Mouse (Mus musculus) spleen, adult 12 weeks (tissue): ENCODE measurements around the gene Tax1bp1.
"Not testable (repeated sequence)": the region's sequence is repeated elsewhere in the genome, so short reads cannot be mapped to it uniquely, and the experiment has no call there.

Experiments used
- DNase-seq: peaks from one replicate; pipeline ENCODE4 v3.0.0; 2022; ENCODE audit warnings: low spot score

Tax1bp1 gene

DNA sequence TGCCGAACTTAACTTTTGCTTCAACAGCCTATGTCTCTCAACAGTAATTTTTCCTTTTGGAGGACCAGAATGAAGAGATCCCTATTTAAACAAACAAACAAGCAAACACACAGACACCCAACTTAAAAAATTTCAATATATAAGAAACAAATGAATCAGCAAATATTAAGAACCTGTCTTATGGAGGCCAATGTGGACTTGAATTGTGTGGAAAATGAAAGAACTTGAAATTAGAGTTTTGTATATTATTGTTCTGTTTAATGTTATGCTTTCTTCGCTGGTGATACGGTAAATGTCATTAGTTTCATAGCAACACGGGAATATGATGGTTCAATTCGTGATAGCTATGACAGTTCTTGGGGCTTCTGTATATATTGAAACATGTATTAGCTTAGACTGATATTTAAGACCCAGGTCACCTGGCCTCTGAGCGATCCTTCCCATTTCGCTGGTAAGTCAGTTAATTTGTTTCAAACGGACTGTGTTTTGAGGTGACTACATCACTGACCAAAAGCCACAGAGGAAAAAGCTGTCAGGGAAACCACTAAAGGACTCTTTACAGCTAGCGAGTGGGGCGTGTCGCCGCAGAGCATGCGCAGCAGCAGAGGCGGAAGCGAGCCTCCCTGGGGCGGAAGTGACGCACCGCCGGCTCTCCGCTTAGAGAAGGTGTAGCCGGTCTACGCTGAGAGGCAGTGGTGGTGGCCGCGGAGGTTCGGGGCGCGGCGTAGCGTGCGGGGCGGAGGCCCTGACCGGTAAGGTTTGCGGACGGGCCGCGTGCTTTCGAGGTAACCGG is at the start of gene Tax1bp1:
Gene Tax1bp1 (plus strand): TSS at position 626 of the 793 bp plus-strand sequence.
- DNase-seq, result peak; percentile 91

DNA sequence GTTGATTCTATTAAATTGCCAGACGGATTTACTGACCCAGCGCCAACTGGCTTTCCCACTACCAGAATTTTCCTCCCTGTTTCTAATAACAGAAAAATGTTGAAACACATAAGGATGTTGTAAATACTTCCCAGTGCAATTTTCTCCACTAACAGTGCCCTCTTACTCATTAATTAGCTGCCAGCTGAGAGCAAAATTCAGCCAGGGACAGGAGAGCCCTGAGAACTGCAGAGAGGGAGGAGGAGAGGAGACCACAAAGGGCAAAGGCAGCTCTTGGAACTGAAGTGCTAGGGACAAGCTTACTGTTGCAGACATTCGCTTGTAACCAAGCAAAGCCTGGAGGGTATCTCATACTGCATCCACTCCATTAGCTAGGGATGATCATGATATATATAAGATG is 45.9 kb upstream of the Tax1bp1 start:
- DNase-seq, result no peak

DNA sequence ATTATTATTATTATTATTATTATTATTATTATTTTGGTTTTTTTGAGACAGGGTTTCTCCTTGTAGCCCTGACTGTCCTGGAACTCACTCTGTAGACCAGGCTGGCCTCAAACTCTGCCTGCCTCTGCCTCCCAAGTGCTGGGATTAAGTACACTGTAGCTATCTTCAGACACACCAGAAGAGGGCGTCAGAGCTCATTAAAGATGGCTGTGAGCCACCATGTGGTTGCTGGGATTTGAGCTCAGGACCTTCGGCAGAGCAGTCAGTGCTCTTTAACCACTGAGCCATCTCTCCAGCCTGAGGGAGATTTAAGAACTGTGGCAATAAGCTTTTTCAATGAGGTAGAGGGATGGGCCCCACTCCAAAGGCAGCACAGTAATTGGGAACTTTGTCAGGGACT is 43.7 kb upstream of the Tax1bp1 start:
- DNase-seq, result not testable (repeated sequence)

DNA sequence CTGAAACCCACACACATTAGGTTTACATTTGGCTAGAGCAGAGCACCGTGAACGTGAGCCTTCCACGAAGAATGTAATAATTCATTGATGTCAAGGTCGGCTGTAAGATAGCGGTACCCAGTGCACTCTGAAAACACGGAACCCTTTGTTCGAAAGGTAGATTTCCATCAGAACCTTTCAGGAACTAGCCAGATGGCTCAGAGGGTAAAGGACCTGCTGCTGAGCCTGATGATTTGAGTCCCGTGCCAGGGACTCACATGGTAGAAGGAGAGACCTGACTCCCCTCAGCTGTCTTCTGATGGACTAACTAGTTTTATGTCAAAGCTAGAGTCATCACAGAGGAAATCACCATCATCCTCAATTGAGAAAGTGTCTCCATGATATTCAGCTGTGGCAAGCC is 41.7 kb upstream of the Tax1bp1 start:
- DNase-seq, result no peak

DNA sequence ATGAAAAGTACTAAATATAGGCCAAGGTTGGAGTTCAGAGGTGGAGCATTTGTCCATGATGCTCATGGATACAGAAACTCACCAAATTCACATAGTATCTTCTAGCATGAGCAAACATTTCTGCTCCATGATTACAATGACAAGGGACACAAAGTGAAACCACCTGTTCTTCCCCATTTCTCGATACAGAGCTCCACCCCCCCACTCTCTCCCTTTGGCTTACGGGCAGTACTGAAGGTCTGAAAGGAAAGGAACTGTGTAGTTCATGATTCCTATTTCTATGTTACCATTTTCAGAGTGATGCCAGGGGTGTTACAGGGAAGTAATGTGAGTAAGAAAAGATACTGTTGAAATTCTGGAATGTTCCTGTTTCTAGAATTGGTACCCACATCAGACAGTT is 41.0 kb upstream of the Tax1bp1 start:
- no peak for DNase-seq

DNA sequence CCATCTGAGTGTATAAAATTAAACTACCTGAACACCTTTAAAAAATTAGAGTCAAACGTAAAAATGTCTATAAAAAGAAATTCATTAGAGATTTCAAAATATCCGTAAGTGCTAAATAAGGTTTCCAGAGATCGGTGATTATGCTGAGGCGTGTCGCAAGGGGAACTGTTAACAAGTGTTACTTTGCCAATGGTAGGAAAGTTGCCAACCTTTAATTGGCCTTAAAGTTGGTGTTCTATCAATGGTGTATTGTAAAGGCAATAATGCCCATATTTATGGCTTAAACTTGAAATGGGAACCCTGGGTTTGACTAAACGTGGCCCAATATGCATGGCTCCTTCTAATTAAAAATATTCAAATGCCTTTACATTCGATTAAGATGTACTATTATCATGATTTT is 39.8 kb upstream of the Tax1bp1 start:
- no peak for DNase-seq

DNA sequence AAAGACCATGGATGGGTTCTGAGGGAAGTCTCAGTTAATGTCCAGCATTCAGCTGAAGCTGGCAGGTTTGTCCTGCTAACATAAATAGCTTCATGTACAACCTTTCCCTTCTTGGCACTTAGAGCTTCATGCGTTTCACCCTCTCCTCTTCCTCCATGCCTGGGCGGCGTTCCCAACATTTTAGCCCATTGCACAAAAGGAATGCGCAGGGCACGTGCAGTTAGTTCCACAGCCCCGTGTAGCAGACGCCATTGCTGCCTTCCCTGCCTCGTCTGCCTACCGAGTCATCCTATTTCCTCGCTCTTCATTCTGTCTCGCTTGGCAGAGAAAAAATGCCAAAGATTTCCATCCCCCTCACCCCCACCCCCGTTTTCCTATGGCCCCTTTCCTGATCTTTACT is 39.0 kb upstream of the Tax1bp1 start:
- DNase-seq, result no peak

DNA sequence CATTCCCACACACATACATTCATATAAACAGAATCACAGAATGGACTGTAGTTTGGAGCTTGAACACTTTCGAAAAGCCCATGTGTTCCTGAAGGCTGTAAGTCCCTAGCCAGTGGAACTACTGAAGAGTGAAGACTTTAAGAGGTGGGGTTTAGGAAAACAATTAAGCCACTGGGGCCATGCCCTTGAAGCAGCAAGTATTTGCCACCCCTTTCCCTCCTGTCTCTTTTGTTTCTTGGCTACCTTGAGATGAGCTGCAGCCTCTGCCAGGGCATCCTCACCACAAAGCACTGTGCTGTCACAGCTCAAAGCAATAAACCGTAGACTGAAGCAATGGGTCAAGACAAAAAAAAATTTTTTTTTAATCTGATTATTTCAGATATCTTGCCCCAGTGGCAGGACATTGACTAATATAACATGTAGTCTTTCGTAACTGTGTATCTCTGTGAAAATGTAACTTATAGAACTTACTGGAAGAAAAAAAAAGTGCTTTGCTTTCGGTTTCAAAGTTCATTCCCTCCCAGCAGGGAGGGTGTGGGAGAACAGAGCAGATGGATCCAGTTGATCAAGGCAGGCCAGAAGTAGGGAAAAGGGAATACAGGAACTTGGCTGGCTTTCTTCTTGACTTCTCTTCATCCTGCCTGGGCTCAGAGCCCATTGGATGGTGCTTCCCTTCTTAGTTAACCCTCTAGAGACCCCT is 38.2 kb upstream of the Tax1bp1 start:
- DNase-seq, result no peak

DNA sequence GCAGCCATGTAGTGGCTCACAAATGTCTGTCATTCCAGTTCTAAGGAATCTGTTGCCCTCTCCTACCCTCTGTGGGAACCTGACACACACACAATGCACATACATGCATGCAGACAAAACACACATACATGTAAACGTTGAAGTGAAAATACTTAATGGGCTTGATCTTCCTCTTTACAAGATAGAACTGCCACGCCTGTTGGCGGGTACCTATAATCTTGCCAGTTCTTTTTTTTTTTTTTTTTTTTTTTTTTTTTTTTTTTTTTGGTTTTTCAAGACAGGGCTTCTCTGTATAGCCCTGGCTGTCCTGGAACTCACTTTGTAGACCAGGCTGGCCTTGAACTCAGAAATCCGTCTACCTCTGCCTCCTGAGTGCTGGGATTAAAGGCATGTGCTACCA is 36.0 kb upstream of the Tax1bp1 start:
- not testable (repeated sequence) for DNase-seq

DNA sequence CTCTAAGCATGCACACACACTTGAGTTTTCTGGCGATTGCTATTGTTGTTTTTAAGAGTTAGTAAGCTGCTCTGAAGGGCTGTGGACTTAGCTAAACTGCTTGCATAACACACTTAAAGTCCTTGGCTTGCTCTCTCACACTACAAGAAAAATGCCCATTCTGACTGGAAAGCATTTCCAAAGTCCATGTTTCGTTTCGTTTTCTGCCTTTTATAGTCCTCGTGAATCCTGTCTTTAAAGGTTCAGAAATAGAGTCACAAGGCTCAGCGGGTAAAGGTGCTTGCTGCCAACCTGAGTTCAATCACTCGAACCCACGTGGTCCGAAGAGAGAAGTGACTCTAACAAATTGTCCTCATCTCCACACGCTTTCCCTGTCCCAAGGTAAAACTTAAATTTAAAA is 34.0 kb upstream of the Tax1bp1 start:
- DNase-seq, result no peak

DNA sequence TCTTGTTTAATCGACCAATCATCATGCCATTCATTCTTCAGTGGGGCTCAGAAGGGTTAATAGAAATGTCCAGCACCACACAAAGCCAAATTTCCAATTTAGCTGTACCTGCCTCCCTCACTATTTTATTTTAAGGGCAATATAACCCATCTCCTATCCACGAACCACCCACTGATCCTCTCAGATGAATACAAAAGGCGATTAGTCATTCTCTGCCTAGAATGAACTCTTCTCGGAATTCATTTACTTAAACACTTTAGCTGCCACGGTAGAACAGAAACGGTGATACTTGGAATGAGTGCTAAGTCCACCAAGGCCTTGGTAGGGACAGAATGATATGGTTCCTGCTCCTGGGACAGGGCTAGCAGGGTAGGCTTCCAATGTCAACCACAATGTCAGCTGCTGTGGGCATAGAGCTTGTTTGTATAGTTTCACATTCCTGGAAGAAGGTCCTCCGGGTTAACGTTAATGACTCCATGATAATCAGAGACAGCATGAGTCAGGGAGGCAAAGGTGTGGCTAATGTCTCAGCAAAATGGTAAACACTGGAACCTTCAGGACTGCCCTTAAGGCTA is 33.0 kb upstream of the Tax1bp1 start:
- no peak for DNase-seq

DNA sequence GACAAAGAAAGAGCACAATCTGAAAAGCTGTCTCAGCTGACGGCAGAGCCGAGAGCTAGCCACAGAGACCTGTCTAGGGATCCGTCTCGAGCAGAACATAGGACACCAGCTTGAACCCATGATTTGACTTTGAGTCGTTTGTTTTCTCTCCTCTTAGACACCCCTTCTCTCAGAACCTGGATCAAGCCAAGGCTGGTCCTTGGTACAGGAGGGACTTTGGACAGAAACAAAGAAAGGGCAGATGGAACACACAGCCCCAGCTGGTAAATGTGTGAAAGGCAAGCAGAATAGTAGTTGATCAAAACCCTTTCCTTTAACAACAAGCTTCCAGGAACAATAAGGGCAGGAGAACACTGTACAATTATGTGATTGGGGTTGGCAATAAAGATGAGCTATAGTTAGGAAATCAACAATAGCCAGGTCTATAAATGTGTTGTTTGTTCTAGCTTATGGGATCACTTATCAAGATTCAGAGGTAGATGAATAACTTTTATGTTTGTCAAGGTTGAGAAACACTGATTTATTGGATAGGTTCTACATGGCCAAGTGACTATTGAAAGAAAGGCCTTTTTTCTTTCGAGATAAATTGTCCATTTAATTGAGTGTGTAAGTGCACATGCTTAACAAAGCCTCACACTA is 31.6 kb upstream of the Tax1bp1 start:
- DNase-seq, result no peak

DNA sequence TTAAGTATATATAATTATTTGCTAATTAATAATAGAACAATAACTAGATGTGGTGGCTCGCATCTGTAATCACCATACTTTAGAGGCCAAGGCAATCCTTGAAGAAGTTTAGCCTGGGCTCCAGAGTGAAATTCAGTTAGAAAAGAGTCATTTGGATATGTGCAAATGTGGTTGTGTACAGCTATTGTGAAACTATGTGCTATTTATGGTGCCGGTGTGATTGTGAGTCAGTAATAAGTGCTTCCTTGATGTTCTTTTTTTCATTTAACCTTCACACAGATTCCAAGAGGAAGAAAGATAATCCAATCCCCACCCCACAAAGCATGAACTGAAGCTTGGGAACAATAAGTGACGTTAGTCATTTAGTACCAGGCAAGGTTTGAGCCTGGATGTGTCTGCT is 30.9 kb upstream of the Tax1bp1 start:
- no peak for DNase-seq

DNA sequence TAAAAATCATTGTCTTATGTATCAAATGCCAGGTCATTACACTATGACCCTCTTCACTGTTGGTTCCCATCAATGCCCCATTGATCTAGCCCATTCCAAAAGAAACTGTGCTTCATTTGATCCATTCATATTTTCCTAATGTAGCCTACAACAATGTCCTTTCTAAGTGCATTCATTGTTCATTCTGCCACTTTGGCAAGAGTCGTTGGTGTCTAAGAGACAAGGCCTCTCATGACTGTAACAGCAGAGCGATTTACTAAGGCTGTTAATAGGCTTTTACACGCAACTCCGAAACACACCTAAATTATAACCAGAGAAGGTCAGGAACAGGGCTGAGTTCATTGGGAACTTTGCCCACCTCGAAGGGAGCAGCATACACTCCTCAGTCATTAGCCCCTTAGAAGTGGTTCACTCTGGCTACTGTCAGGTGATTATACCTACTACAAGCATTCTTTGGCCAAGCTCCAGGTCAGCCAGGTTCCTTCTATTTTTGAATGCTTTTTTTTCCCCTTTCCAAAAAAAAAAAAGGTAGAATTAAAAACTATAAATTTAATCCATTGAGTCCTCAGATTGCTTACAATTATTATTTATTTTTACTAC is 26.5 kb upstream of the Tax1bp1 start:
- DNase-seq, result no peak

DNA sequence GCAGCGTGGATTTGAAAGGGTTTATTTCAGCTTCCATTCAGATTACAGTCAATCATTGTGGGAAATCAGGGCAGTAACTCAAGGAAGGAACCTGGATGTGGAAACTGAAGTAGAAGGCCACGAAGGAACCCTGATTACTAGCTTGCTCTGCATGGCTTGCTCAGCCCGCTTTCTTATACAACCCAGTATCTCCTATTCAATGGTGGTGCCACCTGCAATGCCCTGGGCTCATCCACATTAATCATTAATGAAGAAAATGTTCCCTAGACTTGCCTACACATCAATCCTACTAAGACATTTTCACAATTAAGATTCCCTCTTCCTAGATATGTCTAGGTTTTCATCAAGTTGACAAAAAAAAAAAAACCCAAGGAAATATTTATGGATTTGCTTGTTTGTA is 23.2 kb upstream of the Tax1bp1 start:
- no peak for DNase-seq

DNA sequence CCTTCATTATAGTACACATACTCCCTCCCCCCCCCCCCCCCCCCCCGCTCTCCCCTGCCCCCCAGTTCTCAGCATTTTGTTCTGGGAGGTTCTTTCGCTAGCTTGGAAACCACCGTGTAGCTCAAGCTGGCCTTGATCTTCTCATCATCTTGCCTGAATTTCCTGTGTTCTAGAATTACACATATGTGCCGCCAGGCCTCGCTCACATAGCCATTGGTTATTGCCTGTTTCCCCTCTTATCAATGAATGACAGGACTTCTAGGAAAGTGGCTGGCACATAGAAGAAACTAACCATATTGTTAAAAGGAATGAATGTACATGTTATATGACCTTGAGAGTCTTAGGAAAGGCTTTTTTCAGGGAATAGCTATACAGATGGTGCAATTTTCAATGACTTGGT is 21.7 kb upstream of the Tax1bp1 start:
- DNase-seq, result no peak

DNA sequence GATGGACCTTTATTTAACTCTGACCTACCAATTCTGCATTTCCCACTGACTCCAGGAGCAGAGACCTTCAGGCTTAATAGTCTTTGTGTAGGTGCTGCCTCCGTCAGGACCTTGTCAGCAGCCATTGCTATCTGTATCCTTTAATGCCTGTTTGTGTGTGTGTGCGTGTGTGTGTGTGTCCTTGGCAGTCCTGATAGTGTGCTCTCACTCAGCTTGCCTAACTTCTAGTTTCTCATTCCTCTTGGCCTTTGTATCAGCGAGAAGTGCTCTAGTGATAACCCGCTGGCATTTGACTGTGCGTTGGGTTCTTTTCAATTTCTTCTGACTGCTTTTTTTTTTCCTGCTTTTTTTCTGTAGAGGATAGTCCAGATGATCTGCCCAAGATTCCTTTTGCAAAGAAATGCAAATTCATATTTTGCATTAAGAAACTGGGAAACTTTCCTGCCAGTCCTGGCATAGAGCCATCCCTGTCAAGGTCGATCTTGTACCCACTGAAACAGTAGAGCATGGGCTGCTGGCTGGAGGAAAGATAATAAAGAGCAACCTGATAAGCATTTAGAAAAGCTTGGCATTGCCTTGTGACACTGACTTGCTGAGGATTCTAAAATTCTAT is 21.0 kb upstream of the Tax1bp1 start:
- DNase-seq, result no peak

DNA sequence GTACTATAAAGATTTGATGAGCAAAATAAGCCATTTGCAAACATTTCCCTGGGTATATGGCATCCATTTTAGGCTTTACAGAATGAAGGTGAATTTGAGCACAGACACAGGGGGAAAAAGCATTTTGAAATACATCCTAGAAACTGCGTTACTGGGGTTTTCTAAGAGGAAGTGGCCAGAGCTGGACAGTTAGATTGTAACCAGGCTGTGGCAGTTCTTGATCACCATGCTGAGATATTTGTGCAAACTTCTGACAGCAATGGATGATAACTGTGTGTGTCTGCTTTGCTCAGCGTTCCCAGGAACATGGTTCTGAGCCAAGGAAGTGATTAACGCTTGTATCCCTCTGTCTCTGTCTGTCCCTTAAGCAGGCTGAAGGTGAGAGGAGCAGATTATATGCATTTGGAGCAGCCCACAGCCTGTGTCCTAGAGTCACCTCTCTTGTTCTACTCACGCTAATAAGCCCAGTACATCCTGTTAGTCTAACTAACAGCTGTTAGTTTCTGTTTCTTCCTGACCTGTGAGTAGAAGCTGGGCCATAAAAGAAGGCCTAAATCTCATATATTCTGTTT is 15.5 kb upstream of the Tax1bp1 start:
- no peak for DNase-seq

DNA sequence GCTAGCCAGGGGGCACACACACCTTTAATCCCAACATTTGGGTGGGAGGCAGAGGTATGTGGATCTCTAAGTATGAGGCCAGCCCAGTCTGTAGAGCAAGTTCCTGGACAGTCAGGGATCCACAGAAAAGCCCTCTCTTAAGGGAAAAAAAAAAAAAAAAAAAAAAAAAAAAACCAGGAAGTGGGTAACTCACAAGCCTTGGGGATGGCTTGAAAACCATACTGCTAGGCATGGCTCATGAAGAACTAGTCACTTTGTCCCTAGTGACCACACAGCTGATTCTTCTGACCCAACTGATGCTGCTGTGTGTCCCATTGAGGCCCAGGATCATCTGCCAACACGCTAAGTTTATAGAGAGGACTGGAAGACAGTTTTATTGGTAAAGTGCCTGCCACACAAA is 14.5 kb upstream of the Tax1bp1 start:
- no peak for DNase-seq

DNA sequence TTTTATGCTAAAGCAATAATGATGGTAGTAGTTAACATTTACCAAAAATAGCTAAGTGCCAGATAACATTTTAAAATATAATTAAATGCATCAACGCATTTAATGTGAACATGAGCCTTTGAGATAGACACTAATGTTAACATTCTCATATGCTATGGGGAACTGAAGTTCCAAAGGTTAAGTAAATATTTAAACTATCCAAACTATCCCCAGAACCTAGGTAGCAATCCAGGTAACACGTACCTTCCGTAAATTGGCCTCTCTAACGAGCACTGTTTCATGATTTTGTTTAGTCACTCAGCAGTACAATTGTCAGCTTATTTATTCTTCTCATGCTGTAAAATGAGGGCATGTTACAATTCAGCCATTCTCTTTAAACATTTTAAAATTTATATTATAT is 13.6 kb upstream of the Tax1bp1 start:
- DNase-seq, result no peak

DNA sequence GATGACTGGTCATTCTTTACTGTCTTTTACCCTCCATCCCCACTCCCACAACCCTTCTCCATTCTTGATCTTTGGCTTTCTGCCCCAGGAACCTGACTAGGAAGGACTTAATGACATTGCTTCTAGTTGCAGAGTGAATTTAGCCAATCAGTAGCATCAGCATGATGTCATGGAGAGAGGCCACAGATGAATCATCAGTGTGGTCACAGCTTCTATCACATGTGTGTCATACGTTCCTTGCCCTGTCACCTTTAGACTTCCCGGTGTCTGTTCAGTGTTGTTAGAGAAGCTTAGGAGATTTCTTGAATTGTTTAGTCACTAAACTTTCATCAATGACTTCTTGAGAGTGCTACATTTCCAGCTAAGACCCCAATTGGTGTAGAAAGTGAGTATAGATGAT is 10.3 kb upstream of the Tax1bp1 start:
- DNase-seq, result no peak

DNA sequence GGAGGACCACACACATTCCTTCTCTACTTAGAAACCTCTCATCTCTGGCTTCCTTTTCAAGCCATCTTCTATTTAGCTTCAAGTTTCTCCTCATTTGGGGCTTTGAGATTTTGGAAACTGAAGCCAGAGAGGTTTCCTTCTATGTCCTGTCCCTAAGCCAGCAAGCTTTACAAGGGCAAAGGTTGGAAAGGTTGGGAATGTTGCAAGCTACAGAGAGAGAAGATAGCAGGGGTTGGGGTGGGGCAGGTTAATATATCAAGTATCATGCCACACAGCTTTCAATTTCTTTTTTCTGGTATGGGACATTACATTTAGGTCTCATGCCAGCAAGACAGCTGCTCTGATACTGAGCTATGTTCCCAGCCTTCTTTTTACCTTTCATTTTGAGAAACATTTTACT is 8.2 kb upstream of the Tax1bp1 start:
- no peak for DNase-seq
